Mouse (Mus musculus): ENCODE measurements at regions not wholly inside any gene's neighbourhood (a gene's known extent, or its start where the extent isn't known, plus 50 kb on each side); places are given as distances from the start of the nearest gene placed in this dataset.

GRCm38 (mm10) chr14:76279561-76279960 is 135.2 kb upstream of the Tsc22d1 start:
- TF ChIP-seq CTCF (conservative IDR thresholded peaks at IDR 0.05; ENCODE audit: low read length) (no peak), NANOG (IDR thresholded peaks at IDR 0.05; ENCODE audit: borderline replicate concordance, low read length) (no peak), POU5F1 (IDR thresholded peaks at IDR 0.05; ENCODE audit: borderline replicate concordance, low read length) (no peak)

All from E14TG2a.4 (cell line).